Mouse (Mus musculus) kidney, adult 10 weeks (tissue): ENCODE measurements around the gene Spem1. TPM values are rescaled to one million over a fixed set of nuclear protein-coding genes. Genes with fewer than 3 reads are reported as not detected.

Experiments used
- polyA plus RNA-seq: library from polyadenylated mRNA; stranded (reverse); fragments of 350-450 nt; fragmentation: Illumina TruSeq; extraction: RNeasy Lipid Tissue Mini Kit (QIAGEN cat#74804); gene quantifications from one replicate; pipeline ENCODE4 v1.2.3, GENCODE M21; 2014; ENCODE audit warnings: low read depth, low replicate concordance

Gene Spem1
- polyA plus RNA-seq, result not detected

DNA sequence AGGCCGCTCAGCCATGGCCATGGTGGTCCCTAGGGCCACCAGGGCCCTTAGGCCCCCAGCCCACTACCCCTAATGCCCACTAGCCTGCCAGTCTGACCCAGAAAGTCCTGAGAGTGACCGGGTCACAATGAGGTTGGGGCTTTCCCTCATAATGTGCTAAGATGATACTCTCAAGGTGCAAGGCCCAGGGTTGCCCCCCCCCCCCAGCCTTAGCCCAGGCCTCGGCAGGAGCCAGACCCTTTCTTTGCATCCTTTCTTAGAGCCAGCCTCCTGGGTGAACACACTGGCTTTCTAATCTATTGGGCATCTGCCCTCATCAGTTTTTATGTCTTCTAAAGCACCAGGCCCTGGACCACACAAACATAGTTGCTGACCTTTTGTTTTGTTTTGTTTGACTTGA lies at the start of gene Spem1:
TSS of gene Spem1 (minus strand) at position 101 of the 400 bp plus-strand sequence.

GRCm38 (mm10) chr11:69858113-69858998 lies 36.4 kb upstream of the Spem1 start, which contains the start of gene Tnk1:
Gene Tnk1 (minus strand): TSS chr11:69858730.

DNA sequence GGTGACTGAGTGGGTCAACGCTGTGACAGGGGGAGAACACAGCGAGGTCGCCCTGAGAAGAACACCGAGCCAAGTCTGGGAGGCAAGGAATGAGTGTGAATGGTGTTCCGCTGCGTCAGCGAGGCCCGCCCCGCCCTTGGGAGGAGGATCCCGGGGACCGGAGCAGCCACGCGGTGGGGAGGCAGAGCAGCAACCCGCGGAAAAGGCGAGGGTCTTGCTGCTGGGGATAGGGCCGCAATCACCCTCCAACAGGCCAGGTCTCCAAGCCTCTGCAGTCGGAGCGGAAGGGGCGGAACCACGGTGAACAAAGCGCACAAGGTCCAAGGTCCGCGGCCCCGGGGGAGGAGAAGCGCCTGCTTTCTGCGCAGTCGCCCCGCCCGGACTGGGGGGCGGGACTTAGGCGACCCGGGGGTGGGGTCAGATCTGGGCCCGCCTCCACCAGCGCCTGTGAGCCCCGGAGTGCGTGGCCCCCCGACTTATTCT lies 24.3 kb upstream of the Spem1 start, which contains the start of gene Plscr3:
TSS of gene Plscr3 (plus strand) at position 179 of the 483 bp plus-strand sequence.

DNA sequence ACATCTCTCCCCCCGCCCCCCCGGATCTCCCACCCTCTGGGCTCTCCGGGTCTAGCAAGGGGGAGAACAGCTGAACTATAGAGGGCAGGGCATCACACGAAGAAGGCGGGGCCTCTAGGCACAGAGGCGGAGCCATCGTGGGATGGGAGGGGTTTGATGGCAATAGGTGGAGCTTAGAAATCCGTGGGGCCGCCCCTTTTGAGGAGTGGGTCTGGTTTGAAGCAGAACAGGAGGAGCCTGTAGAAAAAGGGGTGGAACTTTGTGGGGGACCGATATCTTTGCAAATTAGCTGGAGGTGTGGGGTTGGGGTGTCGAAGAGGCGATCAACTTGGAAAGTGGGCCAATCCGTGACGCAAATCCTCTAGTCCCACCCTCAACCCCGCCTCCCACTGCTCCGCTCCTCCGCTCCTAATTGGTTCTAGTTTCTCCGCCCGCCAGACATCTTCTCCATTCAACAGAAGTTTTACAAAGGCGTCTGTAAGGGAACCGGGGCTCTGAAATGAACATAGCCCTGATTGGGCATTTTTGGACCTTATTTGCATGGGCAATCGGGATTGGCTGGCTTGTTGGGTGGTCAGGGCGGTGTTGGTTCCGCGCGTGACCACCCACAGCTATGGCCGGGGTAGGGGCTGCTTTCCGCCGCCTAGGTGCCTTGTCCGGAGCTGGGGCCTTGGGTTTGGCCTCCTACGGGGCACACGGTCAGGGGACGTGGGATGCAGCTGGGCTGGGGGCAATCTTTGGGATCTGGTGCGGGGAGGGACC lies 16.2 kb upstream of the Spem1 start, which contains the start of gene Tmem256:
TSS of gene Tmem256 (plus strand) at position 563 of the 762 bp plus-strand sequence.

GRCm38 (mm10) chr11:69837604-69837951 lies 15.6 kb upstream of the Spem1 start, which contains the start of gene Nlgn2:
Gene Nlgn2 (minus strand): TSS chr11:69837784.

DNA sequence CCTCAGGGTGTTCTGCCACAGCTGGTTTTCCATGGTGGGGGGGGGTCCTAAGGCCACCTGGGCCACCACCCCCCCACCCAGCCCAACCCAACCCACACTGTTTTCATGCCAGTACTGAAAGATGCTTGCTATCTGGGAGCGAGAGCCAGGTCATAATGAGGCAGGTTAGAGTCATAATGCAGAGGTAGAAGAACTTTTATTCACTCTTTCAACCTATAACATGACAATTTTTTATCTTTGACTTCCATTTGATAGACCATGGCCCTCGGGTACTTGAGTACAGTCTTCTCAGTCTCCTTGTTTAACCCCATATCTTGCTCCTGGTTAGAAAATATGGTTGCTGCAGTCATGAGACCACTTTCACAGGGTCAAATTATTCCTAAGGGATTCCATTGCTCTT lies 3.6 kb downstream of the Spem1 start, which contains the start of gene Spem2:
TSS of gene Spem2 (minus strand) at position 101 of the 400 bp plus-strand sequence.

DNA sequence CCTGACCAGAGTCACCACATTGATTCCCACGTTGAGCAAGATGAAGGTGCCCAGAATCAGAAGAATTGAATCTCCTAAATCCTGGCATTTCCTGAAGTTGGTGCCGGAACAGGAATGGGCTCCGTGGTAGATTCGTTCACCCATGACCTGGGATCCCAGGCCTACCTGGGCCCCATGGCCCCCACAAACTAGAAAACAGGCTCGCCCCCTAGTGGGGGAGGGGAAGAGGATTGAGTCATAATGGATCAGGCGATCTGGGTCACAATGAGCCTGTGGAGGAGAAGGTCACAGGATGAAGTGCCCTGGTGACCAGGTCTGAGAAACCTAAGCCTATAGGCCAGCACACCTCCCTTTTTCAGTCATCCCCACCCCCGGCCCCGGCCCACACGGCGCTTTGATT lies 6.8 kb downstream of the Spem1 start, which contains the start of gene Gm39566:
TSS of gene Gm39566 (minus strand) at position 144 of the 400 bp plus-strand sequence.

DNA sequence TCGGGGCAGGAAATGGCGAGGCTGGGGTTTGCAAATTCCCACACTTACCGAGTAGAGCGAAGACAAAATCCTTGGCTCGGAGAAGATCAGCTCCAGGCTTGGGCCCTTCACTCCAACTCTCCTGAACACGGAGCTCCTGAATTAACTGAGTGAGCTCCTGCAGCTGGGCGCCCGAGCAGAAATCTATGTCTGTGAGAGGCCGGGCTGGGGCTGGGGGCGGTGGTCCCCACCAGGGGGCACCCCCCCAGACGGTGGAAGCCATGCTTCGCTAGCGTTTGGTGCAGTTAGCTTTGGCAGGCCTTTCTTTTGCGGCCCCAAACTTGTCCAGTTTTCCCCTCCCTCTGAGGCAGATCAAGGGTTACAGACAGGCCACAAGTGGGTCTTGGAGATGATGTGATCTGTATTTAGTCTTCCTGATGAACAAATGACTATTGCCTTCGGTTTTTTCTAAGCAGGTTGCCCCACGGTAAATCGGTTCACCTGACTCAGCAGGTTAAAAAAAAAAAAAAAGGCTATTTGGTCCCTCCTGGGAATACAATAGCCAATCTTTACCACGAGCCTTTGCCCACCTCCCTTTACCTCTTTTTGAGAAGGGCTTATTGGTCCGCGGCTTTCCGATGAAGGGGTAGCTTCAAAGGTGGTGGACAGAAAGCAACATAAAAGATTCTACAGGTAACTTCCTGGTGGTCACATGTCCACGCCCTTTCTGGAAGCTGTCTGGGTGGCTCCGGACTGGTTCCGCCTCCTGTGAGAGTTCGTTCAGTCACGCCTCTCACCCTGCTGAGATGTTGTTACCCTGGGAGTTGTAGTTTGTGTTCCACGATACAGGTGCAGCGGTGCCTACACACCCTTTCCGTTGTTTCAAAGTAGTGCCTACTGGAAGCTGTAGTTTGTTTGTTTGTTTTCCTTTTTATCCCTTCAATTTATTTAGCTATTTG lies 16.7 kb downstream of the Spem1 start, which contains the start of gene Tmem102:
TSS of gene Tmem102 (minus strand) at position 653 of the 938 bp plus-strand sequence.

DNA sequence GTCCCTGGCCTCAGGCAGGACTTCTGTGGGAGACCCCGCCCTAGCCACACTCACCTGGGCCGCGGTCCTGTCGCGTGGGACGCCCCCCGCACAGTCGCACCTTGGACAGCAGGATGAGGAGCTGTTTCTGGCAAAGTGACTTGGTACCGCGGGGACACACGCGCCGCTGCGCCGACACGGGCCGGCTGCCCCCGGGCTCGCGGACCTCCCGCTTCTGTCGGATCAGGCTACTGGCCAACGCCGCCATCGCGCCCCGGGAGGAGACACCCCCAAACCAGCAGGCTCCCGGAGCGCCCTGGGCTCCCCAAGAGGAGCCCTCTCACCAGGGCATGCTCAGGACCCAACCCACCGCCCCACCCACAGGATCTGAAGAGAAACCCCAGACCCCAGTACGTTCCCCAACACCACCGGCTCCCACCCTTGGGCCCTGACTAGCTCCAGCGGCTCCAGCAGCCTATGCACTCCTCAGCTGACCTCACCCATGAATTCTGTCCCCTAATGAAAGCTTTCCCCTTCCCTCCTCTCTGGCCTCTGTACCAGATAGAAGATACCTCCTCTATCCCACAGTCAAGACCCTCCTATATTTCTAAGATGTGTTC lies 20.5 kb downstream of the Spem1 start, which contains the start of gene Fgf11:
TSS of gene Fgf11 (minus strand) at position 479 of the 599 bp plus-strand sequence.

DNA sequence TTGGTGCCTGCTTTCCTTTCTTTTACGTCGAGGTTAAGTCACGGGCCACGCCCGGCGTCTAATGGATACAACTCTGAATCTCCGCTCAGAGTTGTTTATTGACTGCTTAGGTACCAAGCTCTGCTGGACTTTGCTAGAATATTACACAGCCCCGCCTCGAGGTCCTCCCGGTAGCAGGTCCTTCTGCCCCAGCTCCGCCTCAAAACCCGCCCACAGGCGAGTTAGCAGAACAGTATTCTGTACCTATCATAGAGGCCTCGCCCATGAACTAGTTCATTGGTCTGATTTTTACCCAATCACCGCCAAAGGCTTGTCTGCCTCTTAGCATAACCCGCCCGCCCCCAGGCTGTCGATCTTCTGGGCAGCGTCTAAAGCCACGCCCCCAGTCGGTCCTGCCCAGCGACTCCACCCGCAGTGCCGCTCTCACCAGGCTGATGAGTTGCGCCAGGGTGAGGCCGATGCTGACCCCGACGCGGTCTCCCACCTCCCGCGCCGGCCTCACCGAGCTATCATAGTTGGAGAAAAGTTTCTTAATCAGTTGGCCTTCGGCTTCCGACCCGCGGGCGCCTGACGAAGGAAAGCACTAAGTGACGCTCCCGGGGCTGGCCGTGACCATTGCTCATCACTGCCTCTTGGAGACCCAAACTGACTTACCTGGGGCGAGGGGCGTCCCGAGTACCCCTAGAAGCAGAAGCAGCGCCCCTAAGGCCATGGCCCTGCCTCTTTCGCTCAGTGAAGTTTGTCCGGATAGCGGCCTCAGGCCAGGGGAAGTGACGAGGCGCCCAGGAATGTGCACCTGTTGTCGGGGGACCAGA lies 26.6 kb downstream of the Spem1 start, which contains the start of gene Chrnb1:
TSS of gene Chrnb1 (minus strand) at position 776 of the 815 bp plus-strand sequence.

Other genes with a start within 250 kb of the Spem1 start
- gene Wrap53, start 241.9 kb downstream of the Spem1 start, polyA plus RNA-seq, result 2.1 TPM
- 2.5 TPM for gene Trp53, start 241.8 kb downstream of the Spem1 start, polyA plus RNA-seq
- gene Atp1b2, start 216.2 kb downstream of the Spem1 start, polyA plus RNA-seq, result 15.9 TPM
- gene Shbg, start 204.3 kb downstream of the Spem1 start, polyA plus RNA-seq, result 0.32 TPM
- 7.5 TPM for gene Sat2, start 200.2 kb downstream of the Spem1 start, polyA plus RNA-seq
- 9.5 TPM for gene Fxr2, start 189.2 kb downstream of the Spem1 start, polyA plus RNA-seq
- not detected for gene Sox15, start 166.9 kb downstream of the Spem1 start, polyA plus RNA-seq
- 16.5 TPM for gene Mpdu1, start 159.5 kb downstream of the Spem1 start, polyA plus RNA-seq
- 1.3 TPM for gene Cd68, start 156.0 kb downstream of the Spem1 start, polyA plus RNA-seq
- gene Eif4a1, start 149.8 kb downstream of the Spem1 start, polyA plus RNA-seq, result 371 TPM
- gene Senp3, start 140.1 kb downstream of the Spem1 start, polyA plus RNA-seq, result 58.9 TPM
- 5.9 TPM for gene Tnfsf13, start 136.4 kb downstream of the Spem1 start, polyA plus RNA-seq
- 2.4 TPM for gene Tnfsf12, start 126.3 kb downstream of the Spem1 start, polyA plus RNA-seq
- 1.1 TPM for gene Tnfsfm13, start 126.1 kb downstream of the Spem1 start, polyA plus RNA-seq
- 20.8 TPM for gene Polr2a, start 63.5 kb downstream of the Spem1 start, polyA plus RNA-seq
- gene Slc35g3, start 60.2 kb downstream of the Spem1 start, polyA plus RNA-seq, result not detected
- 16.5 TPM for gene Zbtb4, start 56.3 kb downstream of the Spem1 start, polyA plus RNA-seq
- gene Chrnb1, start 26.2 kb downstream of the Spem1 start, polyA plus RNA-seq, result 3.2 TPM
- 3.0 TPM for gene Fgf11, start 20.3 kb downstream of the Spem1 start, polyA plus RNA-seq
- 6.4 TPM for gene Tmem102, start 16.6 kb downstream of the Spem1 start, polyA plus RNA-seq
- not detected for gene Gm39566, start 6.9 kb downstream of the Spem1 start, polyA plus RNA-seq
- not detected for gene Spem2, start 3.7 kb downstream of the Spem1 start, polyA plus RNA-seq
- 0.20 TPM for gene Nlgn2, start 15.6 kb upstream of the Spem1 start, polyA plus RNA-seq
- gene Tmem256, start 16.3 kb upstream of the Spem1 start, polyA plus RNA-seq, result 42.3 TPM
- gene Plscr3, start 24.2 kb upstream of the Spem1 start, polyA plus RNA-seq, result 0.77 TPM
- 1.4 TPM for gene Tnk1, start 36.5 kb upstream of the Spem1 start, polyA plus RNA-seq
- gene Tmem95, start 55.8 kb upstream of the Spem1 start, polyA plus RNA-seq, result not detected
- 2.0 TPM for gene Kctd11, start 59.2 kb upstream of the Spem1 start, polyA plus RNA-seq
- gene Acap1, start 73.4 kb upstream of the Spem1 start, polyA plus RNA-seq, result not detected
- gene 2810408A11Rik, start 78.8 kb upstream of the Spem1 start, polyA plus RNA-seq, result 1.1 TPM
- gene Neurl4, start 78.9 kb upstream of the Spem1 start, polyA plus RNA-seq, result 3.5 TPM
- gene Gps2, start 91.7 kb upstream of the Spem1 start, polyA plus RNA-seq, result 15.6 TPM
- gene Eif5a, start 99.8 kb upstream of the Spem1 start, polyA plus RNA-seq, result 156 TPM
- 12.8 TPM for gene Ybx2, start 113.6 kb upstream of the Spem1 start, polyA plus RNA-seq
- 1.3 TPM for gene Slc2a4, start 126.0 kb upstream of the Spem1 start, polyA plus RNA-seq
- gene Cldn7, start 142.6 kb upstream of the Spem1 start, polyA plus RNA-seq, result 10.0 TPM
- 38.7 TPM for gene Ctdnep1, start 159.0 kb upstream of the Spem1 start, polyA plus RNA-seq
- 8.3 TPM for gene Elp5, start 160.3 kb upstream of the Spem1 start, polyA plus RNA-seq
- 681 TPM for gene Gabarap, start 169.0 kb upstream of the Spem1 start, polyA plus RNA-seq
- gene Phf23, start 173.6 kb upstream of the Spem1 start, polyA plus RNA-seq, result 9.9 TPM
- 0.57 TPM for gene Dvl2, start 178.4 kb upstream of the Spem1 start, polyA plus RNA-seq
- 21.1 TPM for gene Acadvl, start 193.2 kb upstream of the Spem1 start, polyA plus RNA-seq
- gene Dlg4, start 194.8 kb upstream of the Spem1 start, polyA plus RNA-seq, result 0.53 TPM
- not detected for gene Asgr1, start 231.9 kb upstream of the Spem1 start, polyA plus RNA-seq